Mouse (Mus musculus): ENCODE results near the gene Coq7. TPM values are rescaled to one million over a fixed set of nuclear protein-coding genes. Genes with fewer than 3 reads are reported as not detected.
A peak's percentile ranks its signal among the peaks of the same experiment; 100 is the strongest.

Gene Coq7
- polyA plus RNA-seq, 1 experiment from 2014 or later, result 145 TPM

DNA sequence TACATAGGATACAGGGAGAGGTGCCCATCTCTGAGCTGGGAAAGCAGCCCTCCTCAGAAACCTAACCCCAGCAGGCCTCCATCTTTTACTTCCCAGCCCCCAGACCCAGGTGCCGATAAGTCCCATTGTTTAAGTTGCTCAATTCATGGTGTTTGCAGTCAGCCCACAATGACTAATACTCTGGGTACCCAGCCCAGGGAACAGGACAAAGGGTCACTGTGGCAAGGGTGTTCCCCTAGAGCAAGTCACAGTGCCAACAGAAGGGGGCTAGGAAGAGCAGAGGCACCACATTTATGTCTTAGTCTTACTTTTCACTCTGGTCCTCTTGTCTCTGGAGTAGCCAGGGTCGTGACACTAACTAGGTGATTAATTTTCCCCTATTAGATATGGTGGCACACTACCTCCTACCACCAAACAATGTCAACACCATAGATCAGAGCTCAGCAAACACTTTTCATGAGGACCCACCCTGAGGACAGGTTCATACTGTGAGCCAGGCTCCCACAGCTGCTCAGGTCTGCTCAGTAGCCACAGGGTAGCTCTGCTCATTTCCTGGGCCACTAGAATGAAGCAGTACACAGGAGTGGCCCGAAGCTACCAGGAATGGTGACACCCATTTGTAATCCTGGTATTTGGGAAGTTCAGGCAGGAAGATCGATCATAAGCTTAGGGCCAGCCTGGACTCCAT, 38.1 kb downstream of the Coq7 start:
- Histone ChIP-seq H3K4me3 (no peak overlapping the region), H3K27me3 (replicated peaks) (peaks cover 18% of the 10 kb centered on the region), H3K4me2 (no peak overlapping the region), H3K9me3 (no peaks in the 10 kb centered on the region), H3K27ac (replicated peaks) (no peak overlapping the region), H3K9ac (no peak overlapping the region), H3K4me1 (peaks cover 18% of the 10 kb centered on the region), H3K36me3 (peaks cover 3% of the 10 kb centered on the region; the same call in 1 of the 2 replicates)
- WGBS, result 70% methylated on average over 4 of the region's 4 CpGs
- no peak for ATAC-seq (ENCODE audit: extremely low read depth, insufficient number of reproducible peaks, low FRiP score, low TSS enrichment)

DNA sequence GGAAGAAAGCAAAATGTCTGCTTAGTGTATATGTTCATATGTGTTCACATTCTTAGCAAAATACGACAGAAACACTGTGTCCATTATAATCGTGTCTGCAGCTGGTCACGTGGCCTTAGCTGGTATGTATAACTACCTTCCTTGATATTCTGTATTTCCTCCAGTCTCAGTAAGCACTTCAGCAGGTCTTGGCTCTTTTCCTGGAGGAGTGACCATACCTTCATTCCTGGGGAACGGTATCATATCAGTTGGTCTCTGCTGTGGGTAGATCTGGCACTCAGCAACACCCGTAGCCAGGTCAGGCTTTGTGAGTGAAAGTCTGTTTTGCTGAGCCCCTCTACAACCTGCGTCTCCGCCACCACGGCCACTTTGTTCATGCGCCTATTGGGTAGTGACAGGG, 39.3 kb downstream of the Coq7 start:
- no peak for ATAC-seq (ENCODE audit: extremely low read depth, insufficient number of reproducible peaks, low FRiP score, low TSS enrichment)
- Histone ChIP-seq H3K4me2 (no peak overlapping the region), H3K9me3 (no peaks in the 10 kb centered on the region), H3K9ac (no peak overlapping the region), H3K4me3 (no peak overlapping the region), H3K36me3 (peaks cover 11% of the 10 kb centered on the region), H3K27me3 (replicated peaks) (peaks cover 28% of the 10 kb centered on the region), H3K27ac (replicated peaks) (no peak overlapping the region), H3K4me1 (peaks cover 30% of the 10 kb centered on the region)
- WGBS, result 66% methylated on average over 9 of the region's 9 CpGs

DNA sequence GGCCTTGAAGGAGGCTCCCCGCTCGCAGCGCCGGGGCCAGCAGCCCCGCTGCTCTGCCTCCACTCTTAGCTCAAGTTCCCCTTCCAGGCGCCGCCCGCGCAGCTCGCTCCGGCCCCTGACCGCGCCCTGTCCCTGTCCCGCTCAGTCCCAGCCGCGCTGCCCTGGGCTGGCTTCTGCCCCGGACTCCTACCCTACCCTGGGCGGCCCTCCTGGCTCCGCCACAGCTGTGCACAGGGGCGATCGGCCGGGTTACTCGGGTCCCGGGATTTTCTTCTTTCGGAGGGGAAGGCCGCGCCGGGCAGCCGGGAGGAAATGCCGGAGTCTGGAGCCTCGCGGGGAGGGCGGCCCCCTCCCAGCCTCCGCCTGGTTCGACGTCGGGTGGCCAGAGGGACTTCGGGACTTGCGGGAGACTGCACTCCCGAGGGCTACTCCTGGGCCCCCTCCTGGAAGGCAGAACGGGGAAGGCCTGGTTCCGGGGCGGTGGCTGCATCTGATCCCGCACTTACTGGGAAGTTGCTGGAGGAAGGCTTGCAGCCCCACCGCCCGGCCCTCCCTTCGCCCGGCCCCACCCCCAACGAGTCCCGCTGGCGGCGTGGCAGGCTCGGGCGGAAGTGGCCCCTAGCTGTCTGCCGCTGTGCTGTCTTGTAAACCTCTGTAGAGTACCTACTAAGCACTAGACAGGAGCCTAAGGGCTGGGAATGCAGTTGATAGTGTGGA, 41.6 kb downstream of the Coq7 start, which contains the start of gene Itpripl2:
Itpripl2 (minus strand) TSS at position 545 of the 717 bp plus-strand sequence.
- Histone ChIP-seq H3K4me2 (peak within 1 kb of the TSS; percentile 86), H3K27ac (replicated peaks) (peak within 1 kb of the TSS; percentile 90), H3K27me3 (replicated peaks) (peaks cover 30% of the 10 kb centered on the region), H3K4me3 (peak within 1 kb of the TSS; percentile 82), H3K4me1 (peaks cover 49% of the 10 kb centered on the region), H3K9me3 (no peaks in the 10 kb centered on the region), H3K9ac (peak within 1 kb of the TSS; percentile 95), H3K36me3 (peaks cover 11% of the 10 kb centered on the region)
- under 1% methylated on average over 50 of the region's 55 CpGs for WGBS
- ATAC-seq (ENCODE audit: extremely low read depth, insufficient number of reproducible peaks, low FRiP score, low TSS enrichment), result peak; percentile 43; the same call in 1 of the 2 replicates

DNA sequence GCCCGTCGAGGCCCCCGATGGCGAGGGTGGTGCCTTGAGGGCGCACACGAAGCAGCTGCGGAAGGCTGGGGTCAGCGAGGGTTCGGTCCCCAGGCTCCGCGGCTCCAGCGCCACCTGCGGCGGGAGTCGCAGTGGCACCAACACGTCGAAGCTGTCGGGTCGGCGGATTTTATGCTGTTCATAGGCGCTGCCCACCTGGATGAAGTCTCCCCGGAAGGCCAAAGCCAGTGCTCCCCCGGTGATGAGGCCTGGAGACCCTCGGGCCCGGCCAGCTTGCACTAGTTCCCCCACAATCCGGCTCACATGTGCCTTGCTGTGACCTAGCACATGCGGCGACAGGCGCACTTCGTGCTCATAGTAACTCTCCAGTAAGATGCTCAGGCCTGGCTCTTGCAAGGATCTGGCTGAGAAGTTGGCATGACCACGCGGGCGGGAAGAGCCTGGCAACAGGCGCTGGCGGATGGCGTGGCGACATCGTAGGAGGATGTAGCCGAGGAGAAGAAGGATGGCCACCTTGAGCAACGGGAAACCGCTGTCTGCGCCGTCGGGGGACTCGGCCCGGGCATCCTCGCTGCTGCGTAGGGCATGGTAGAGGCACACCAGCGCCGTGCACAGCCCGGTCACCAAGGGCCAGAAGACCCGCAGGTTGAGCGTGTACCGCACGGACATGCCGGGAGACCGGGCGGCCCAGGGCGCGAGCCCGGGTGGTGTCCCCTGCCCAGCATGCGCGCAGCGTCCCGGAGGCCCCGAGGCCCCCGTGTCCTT, 42.3 kb downstream of the Coq7 start:
- H3K4me1 ChIP-seq, result peaks cover 53% of the 10 kb centered on the region
- no peaks in the 10 kb centered on the region for H3K9me3 ChIP-seq
- peak overlapping the region; percentile 82 for H3K4me3 ChIP-seq
- H3K4me2 ChIP-seq, result peak overlapping the region; percentile 86
- H3K36me3 ChIP-seq, result peaks cover 11% of the 10 kb centered on the region
- WGBS, result 4% methylated on average over 63 of the region's 67 CpGs
- H3K27ac ChIP-seq (replicated peaks), result peak overlapping the region; percentile 90
- ATAC-seq (ENCODE audit: extremely low read depth, insufficient number of reproducible peaks, low FRiP score, low TSS enrichment), result peak; percentile 27; the same call in 1 of the 2 replicates
- peak overlapping the region; percentile 95 for H3K9ac ChIP-seq
- H3K27me3 ChIP-seq (replicated peaks), result peaks cover 30% of the 10 kb centered on the region

DNA sequence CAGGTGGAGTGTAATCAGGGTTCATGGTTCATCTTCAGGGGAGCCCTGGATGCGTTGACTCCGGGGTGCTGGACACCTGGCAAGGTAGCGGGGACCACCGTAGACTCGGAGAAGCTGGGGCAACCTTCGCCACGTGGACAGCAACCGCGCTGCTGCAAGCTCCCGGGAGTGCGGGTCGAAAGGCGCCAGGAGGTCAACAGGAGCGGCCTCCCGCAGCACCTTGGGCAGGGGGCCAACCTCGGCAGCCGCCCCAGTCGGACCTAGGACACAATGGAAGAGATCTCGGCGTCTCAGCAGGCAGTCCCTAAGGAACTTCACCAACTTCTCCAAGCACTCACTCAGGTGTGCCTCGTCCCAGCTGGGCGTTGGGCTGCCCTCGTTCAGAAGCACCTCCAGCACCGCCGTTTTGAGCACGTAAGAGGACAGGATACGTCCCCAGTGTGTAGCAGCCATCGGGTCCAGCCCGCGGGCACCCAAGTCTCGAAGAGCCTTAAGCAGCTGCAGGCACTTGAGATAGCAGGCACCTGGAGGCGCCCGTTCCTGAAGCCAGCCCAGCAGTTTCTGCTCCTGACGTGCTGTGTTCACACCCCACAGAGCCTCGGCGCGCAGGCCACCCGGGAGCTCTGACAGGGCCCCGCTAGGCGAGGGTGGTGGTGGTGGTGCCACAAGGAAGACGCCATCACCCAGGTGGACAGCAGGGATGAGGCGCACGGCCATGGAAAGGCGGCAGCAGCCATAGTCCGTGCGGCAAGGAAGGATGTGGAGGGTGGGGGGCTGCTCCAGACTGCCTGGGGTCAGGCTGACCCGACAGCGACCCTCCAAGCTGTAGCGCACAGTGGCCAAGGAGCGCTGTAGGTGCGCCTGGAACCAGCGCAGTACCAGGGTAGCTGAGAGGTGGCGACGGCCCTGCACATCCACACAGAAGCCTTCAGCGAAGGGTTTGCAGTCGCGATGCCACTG, 43.2 kb downstream of the Coq7 start:
- Histone ChIP-seq H3K4me3 (peak overlapping the region; percentile 82), H3K27me3 (replicated peaks) (peaks cover 30% of the 10 kb centered on the region), H3K4me2 (peak overlapping the region; percentile 86), H3K27ac (replicated peaks) (no peak overlapping the region), H3K4me1 (peaks cover 56% of the 10 kb centered on the region), H3K36me3 (peaks cover 14% of the 10 kb centered on the region), H3K9ac (peak overlapping the region; percentile 95), H3K9me3 (no peaks in the 10 kb centered on the region)
- ATAC-seq (ENCODE audit: extremely low read depth, insufficient number of reproducible peaks, low FRiP score, low TSS enrichment), result no peak
- WGBS, result 23% methylated on average over 57 of the region's 57 CpGs

DNA sequence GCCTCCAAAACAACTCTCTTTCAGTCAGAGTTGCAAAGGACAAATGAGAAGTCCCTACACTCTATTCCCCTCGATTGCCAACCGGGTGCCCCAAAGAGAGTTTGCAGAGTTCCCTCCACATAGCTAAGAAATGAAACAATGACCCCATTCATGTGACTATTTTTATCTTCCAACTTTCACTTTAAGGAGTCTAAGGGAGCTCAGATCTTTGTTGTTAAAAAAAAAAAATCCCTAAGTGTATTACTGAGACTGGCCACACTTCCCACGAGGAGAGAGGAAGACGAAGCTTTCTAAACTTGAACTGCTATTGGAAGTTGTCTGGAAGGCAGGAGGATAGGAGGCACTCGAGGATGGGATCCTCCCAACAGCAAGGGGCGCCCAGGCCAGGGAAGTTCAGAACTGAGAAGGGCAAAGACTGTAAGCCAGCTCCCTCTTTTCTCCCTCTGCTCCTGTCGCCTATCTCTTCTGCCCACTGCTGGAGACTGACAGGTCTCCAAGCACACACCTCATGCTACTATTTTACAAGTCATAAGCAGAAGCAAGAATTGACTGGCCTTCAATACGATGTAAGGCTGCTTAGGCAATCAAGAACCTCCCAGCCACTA, 45.0 kb downstream of the Coq7 start:
- ATAC-seq (ENCODE audit: extremely low read depth, insufficient number of reproducible peaks, low FRiP score, low TSS enrichment), result no peak
- Histone ChIP-seq H3K27me3 (replicated peaks) (peaks cover 27% of the 10 kb centered on the region), H3K9me3 (no peaks in the 10 kb centered on the region), H3K4me2 (peak overlapping the region; percentile 86), H3K4me3 (peak overlapping the region; percentile 82), H3K4me1 (peaks cover 56% of the 10 kb centered on the region), H3K36me3 (peaks cover 23% of the 10 kb centered on the region), H3K27ac (replicated peaks) (no peak overlapping the region; the same call in 1 of the 2 replicates), H3K9ac (peak overlapping the region; percentile 50)
- WGBS, result 22% methylated on average over 8 of the region's 8 CpGs

DNA sequence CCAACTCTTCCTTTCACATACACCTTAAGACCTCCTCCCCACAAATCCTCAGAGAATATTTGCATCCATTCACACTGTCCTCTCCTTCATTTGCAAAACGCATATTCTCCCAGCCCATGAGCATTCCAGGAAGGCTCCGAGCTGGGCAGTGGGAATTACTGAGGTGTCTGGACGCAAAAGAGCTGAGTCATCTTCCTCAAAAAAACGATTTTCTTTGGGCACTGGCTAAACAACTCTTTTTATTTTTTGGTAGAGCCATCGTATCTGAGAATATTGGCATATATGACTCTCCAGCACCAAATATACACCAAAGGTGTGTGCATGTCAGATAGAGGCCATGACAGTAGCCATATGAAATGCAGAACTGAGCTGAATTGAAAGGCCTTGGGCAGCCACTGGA, 46.2 kb downstream of the Coq7 start:
- H3K4me3 ChIP-seq, result no peak overlapping the region
- peaks cover 25% of the 10 kb centered on the region for H3K27me3 ChIP-seq (replicated peaks)
- WGBS, result 42% methylated on average over 5 of the region's 5 CpGs
- H3K4me2 ChIP-seq, result no peak overlapping the region
- peaks cover 52% of the 10 kb centered on the region for H3K4me1 ChIP-seq
- no peak overlapping the region for H3K9ac ChIP-seq
- no peak for ATAC-seq (ENCODE audit: extremely low read depth, insufficient number of reproducible peaks, low FRiP score, low TSS enrichment)
- H3K36me3 ChIP-seq, result peaks cover 23% of the 10 kb centered on the region
- H3K9me3 ChIP-seq, result no peaks in the 10 kb centered on the region
- H3K27ac ChIP-seq (replicated peaks), result no peak overlapping the region

DNA sequence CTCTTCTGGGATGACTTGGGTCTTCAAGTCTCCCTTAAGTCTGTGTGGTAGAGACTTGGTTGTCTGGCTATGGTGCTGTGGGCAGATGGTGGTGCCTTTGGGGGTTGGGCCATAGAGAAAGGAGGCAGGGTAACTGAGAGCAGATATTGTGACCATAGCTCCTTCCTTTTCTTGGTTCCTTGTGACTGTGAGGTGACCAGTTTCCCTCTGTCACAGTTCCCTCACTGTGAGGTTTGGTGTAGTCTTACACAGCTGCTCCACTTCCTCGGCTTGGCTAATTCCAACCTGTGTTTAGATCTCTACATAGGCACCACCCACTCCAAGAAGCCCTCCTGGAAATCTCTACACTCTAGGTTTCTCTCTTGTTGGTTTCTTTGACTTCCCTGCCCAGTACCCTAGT, 49.2 kb downstream of the Coq7 start:
- 65% methylated on average over 1 of the region's 1 CpGs for WGBS
- no peak for ATAC-seq (ENCODE audit: extremely low read depth, insufficient number of reproducible peaks, low FRiP score, low TSS enrichment)
- Histone ChIP-seq H3K27me3 (replicated peaks) (0 out of 2 replicates have a peak, but pooled peaks cover 2% of the 10 kb centered on the region), H3K4me2 (no peak overlapping the region), H3K4me1 (peaks cover 44% of the 10 kb centered on the region), H3K4me3 (no peak overlapping the region), H3K27ac (replicated peaks) (no peak overlapping the region), H3K36me3 (peaks cover 13% of the 10 kb centered on the region), H3K9me3 (no peaks in the 10 kb centered on the region), H3K9ac (no peak overlapping the region)

DNA sequence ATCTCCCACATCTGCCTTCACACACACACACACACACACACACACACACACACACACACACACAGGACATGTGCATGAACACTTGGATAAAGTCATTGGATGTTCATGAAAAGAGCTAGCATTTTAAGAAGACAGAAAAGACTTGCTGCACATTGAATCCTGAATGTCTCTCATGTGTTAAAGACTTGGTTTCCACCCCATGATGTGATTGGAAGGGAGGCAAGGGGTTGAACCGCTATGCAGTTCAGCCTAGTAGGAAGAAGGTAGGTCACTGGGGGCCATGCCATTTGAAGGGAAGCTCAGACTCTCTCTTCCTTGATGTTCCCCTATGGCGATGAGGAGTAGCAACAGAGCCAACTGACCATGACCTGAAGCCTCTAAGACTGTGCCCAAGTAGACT, 51.2 kb downstream of the Coq7 start:
- H3K4me3 ChIP-seq, result no peak overlapping the region
- H3K4me2 ChIP-seq, result no peak overlapping the region
- H3K9me3 ChIP-seq, result no peaks in the 10 kb centered on the region
- H3K27me3 ChIP-seq (replicated peaks), result no peaks in the 10 kb centered on the region
- 74% methylated on average over 2 of the region's 2 CpGs for WGBS
- H3K27ac ChIP-seq (replicated peaks), result no peak overlapping the region
- no peak overlapping the region for H3K9ac ChIP-seq
- ATAC-seq (ENCODE audit: extremely low read depth, insufficient number of reproducible peaks, low FRiP score, low TSS enrichment), result no peak
- peaks cover 13% of the 10 kb centered on the region for H3K36me3 ChIP-seq
- H3K4me1 ChIP-seq, result peaks cover 28% of the 10 kb centered on the region

DNA sequence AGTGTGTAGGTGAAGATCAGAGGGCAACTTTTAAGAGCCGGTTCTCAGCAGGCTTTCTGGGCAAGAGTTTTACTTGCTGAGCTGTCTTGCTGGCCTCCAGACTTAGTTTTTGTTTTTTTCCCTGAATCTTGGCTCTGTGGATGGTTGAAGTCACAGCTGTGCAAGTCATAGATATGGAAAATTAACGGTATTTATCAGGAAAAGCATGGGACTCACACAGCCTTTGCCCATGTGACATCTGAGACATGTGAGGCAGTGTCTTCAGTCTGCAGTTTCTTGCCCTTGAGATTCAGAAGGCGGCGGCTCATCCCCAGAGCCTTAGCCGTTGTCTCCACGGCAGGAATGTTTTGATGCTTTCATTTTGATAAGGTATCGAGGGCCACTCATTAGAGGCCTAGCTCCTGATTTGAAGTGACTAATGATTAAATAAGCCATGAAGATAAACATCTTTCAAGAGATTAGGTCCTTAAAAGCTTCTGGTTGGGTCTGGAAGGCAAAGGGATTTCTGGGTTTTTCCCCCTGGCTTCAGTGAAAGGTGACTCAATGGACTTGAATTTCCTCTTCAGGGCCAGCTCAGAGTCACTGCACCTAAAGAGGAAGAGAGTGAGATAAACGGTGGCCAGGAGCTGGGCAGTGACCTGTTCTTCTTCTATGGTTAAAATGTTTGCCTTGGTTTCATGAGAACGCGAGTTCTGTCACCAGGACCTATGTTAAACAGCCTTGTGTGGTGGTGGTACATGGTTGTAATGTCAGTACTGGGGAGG, 51.9 kb downstream of the Coq7 start:
- Histone ChIP-seq H3K4me1 (peaks cover 24% of the 10 kb centered on the region), H3K4me3 (no peak overlapping the region), H3K27ac (replicated peaks) (no peak overlapping the region), H3K36me3 (peaks cover 13% of the 10 kb centered on the region), H3K9ac (no peak overlapping the region), H3K9me3 (no peaks in the 10 kb centered on the region), H3K27me3 (replicated peaks) (no peaks in the 10 kb centered on the region), H3K4me2 (no peak overlapping the region)
- ATAC-seq (ENCODE audit: extremely low read depth, insufficient number of reproducible peaks, low FRiP score, low TSS enrichment), result no peak
- WGBS, result 33% methylated on average over 10 of the region's 10 CpGs
